Mouse (Mus musculus): ENCODE measurements around the gene Abcg8.

Gene Abcg8

DNA sequence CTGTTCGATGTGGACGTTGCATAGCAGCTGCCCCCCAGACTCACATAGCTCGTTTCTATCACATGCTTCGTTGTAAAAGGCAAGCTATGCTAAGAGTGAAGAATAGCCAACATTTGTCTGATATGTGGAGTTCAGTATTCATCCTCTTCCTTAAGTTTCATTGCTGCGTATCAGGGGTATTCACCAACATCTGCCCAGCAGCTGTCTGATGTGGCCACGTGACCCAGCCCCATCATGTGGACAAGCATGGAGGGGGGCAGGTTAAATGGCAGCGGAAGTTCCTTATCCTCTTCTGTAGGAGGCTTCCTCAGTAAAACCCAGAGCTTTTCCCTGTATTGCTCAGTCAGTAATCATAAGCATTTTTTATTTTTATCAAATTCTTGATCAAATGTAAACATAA lies 18.3 kb upstream of the Abcg8 start:
- no peak for DNase-seq (ENCODE audit: low read depth in 1 of 2, low spot score in 2 of 2)

DNA sequence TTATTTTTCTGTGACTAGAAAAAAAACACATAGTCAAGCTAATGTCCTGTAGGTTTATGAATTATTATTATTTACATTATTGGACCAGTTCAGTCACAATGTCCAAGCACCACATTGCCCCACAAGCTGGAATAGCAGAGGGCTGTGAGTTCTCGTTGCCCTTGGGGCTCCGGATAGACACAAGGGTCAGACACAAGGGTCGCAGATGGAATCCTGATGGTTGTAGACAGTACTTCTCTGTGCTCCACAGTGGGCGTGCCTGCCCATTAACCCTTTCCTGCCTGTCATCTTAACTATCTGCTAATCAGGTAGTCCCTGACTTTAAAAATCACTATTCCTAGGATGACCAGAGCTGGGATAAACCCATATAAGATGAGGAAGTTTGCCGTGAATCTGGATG lies 17.9 kb upstream of the Abcg8 start:
- DNase-seq (ENCODE audit: low read depth in 1 of 2, low spot score in 2 of 2): no peak

DNA sequence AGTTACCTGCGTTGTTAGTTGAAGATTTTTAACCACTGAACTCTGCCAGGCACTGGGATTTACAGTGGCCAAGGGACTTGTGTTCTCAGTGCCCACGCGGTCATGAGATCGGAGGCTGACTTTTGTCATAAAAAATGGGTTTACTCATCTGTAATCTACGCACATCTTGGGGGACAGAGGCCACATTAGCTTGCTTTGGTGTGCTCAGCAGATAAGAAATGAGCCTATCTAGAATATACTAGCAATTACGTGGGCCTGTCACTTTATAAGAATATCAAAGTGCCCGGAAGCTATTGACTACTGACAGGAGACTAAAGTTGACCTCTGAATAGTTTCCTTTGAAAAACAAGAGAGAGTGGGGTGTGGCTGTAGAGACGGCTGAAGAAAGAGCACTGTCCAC lies 17.2 kb upstream of the Abcg8 start:
- DNase-seq (ENCODE audit: low read depth in 1 of 2, low spot score in 2 of 2): no peak

DNA sequence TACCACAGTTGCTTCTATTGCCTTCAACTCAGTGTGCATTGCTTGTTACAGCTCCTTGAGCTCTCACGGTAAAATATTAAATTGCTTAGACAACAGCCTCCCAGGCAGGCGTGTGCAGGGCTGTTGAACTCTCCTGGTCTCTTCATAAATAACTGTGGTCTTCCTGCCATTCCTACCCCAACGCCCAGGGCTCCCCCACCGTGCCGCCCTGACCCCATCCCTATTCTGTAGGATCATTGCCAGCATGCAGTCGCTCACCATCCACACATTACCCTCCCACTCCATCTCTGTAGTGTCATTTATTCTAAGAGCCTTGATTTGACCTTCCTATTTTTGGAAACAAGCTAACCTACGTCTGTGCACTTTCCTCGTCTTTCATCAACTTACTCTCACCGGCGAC lies 11.0 kb upstream of the Abcg8 start:
- DNase-seq (ENCODE audit: low read depth in 1 of 2, low spot score in 2 of 2): no peak

DNA sequence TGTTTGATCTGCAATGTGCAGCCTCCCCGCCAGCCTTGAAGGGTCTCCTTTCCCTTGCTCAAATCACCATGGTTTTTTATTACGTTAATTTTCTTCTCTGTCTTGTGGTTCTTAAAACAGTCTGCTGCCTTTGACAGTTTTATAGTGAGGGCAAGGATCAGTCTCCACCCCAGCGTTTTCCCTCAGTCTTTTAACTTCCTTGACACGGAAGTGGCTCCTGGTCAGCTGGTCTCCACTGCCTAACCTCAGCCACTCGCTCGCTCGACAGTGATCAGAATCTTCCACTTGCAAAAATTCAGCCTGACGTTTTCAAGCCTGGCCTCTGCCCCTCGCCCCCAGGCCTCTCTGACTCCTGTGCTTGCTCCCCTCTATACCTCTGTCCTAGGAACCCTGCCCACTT lies 10.4 kb upstream of the Abcg8 start:
- DNase-seq (ENCODE audit: low read depth in 1 of 2, low spot score in 2 of 2): no peak

DNA sequence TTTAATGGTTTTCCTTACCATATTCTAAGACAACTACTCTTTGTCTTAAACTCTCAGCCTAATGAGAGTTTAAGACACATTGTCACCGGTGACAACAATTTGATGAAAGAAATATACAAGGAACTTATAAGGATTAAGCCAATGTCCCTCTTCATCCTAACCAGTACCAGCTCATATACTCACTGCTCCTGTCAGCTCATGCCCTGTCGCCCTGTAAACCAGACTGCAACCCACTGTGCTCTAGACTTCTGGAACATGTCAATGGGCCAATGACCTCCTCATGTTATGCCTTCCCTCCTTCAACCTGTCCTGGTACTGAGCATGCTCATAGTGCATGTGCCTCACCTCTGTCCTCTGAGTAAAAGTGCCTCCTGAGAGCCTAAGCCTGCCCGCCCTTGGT lies 8.3 kb upstream of the Abcg8 start:
- no peak for DNase-seq (ENCODE audit: low read depth in 1 of 2, low spot score in 2 of 2)

DNA sequence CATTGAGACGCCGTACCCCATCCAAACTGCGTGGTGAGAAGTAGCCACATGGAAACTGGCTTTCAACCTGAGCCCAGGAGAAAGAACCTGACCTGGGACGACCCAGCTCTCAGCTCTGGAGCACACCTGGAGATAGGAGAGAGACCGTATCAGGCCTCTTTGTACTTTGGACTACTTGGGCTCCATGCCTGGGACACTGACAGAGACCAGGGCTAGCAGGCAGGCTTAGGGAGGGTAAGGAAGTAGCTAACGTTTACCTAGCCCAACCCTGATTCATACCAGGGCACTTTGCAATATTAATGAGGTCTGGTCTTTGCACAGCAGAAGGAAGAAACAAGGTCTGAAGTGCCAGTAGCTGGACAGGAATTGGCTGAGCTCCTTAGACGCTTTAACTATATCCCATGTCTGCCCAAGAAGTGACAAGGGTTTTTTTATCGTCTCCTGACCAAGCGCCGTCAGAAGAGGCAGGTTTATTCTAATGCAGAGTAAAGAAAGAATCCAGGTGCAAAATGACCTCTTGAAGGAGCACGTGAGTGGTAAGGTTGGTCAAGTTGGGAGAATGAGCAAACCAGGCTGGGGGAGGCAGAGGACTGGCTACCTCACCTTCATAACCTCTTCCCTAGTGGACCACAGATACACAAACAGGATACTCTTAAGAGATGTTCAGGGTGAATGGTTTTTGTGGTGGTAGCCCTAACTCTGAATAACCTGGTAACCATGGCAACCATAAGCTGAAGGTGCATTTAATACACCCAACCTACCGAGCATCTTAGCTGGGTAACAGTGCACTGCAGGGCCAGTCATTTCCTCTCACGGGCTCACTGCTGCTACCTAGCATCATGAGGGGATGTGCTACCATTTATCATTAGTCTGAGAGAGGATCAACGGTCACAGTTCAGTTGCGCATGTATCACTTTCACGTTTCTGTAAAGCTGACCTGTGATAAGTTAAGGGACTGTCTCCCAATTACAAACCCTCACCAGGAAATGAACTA lies 3.4 kb upstream of the Abcg8 start:
- no peak for DNase-seq (ENCODE audit: low read depth in 1 of 2, low spot score in 2 of 2)

DNA sequence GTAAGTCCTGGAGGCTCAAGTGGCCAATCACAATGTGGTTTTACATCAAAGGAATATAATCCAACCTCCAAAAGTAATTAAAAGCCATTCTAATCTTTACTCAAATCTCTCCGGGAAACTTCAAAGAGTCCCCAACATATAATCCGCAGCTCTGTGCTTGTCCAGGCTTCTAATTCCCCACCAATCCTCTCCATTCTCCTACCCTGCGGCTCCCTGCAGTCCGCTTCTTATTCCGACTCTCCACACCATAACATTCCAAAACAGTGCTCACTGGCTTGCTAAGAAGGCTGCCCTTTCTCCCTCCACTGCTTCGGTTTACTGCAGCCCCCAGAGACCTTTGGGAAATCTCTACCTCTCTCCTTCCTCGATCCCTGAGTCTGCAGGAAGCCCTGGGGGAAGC lies 2.1 kb upstream of the Abcg8 start:
- no peak for DNase-seq (ENCODE audit: low read depth in 1 of 2, low spot score in 2 of 2)

DNA sequence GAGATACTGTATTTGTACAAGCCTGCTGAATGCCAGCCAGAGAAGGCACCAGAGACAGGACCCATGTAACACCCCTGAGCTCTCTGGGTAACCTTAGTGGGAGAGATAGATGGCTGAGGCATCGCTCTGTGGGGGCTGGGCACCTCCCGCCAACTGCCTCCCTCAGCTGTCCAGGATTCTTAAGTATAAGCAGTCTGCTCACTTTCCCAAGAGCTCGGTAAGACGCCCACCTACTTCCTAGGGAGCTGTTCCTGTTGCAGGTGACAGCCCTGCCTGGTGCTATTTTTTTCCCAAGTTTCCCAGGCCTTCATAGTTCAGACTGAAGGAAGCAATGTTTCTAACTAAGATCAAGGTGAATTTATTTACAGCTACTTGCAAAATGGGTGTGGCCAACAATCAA lies 898 bp upstream of the Abcg8 start:
- DNase-seq (ENCODE audit: low read depth in 1 of 2, low spot score in 2 of 2): no peak

DNA sequence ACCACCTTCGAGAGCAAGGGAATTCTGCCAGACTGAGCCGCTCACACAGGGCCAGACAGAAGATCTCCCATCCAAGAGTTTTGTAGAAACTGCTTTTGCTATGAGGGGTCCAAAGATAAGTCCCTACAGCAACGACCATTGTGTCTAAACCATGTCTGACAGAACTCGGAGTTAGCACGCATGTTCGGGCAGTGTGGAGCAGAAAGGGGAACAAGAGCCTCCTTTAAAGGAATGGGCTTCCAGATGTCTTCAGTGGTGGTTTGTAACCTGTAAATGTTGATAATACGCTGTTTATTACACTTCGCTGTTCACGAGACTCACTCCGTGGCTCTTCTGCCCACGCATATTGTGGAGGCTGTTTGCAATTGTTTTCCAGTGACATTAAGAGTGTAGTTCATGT lies 1.5 kb downstream of the Abcg8 start:
- no peak for DNase-seq (ENCODE audit: low read depth in 1 of 2, low spot score in 2 of 2)

DNA sequence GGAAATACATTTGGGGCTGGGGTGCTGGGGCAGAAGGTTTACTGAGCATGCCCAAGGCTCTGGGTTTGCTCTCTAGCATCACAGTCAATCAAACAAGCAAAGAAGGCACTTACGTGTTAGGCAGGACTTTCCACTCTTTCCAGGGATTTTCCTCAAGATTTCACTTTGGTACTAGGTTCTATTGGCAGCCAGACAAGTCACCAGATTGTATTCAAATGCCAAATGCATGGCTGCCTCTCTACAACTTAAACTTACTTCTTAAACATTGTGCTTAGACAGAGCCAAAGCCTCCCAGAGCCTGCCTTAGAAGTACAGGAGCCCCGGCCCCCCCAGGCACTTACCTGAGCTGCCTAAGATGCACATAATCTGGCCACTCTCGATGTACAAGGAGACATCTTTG lies 5.6 kb downstream of the Abcg8 start:
- DNase-seq (ENCODE audit: low read depth in 1 of 2, low spot score in 2 of 2): no peak

DNA sequence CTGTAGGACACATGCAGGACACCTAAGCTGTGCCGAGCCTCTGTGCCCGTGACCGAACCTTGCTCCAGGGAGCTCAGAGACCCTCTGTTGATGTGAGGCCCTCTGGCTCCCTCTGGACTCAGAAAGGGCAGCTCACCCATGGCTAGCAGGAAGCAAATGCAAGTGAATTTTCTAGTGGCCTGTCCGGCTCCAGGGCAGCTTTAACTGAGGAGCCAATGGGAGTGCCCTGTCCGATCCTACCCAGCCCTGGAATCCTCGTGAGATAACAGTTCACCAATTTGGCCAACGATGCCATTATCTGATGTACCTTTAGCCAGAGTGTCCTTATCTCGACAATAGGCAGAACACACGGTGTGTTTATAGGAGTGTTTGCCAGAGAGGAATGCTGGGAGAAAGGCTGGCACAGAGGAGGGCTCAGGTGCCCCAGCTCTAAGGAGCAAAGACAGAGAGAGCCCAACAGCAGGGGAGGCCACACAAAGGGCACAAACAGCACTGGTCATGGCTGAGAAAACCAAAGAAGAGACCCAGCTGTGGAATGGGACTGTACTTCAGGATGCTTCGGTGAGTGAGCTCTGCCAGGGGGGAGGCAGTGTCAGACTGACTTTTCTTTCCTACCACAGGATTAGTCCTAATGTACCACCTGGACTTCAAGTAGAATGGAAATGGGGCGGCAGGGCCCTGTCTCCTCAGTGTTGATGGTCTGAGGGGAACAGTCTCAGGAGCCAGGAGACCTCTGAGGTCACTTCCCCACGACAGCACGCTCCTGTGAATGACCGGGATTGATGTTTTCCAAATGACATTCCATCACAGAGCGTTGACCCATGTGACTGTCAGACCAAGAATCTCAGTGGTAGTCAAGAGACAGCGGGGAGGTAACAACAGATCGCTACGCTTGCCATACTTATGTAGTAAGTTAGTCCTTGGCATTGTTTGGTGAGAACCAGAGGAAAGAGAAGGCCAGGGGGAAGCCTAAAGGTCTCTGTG lies 6.9 kb downstream of the Abcg8 start, which contains the start of gene Abcg5:
Gene Abcg5 (minus strand): TSS at position 278 of the 984 bp plus-strand sequence.
- DNase-seq (ENCODE audit: low read depth in 1 of 2, low spot score in 2 of 2): no peak

DNA sequence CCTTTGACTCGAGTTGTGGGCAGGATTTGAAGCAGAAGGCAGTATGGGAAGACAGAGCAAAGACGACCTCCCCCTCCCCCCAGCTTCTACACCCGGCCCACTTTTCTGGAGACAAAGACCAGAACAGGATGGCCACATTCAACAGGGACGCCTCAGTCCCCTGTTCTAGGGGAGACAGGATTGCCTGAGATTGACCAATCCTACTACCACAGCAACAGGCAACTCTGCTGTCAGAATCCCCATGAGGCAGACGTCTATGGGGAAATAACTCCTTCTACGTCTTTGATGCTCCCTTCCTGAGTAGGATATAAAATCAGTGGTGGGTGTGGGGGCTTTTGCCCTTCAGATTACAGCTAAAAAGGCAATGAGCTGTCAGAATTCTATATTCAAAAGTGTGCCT lies 8.2 kb downstream of the Abcg8 start:
- no peak for DNase-seq (ENCODE audit: low read depth in 1 of 2, low spot score in 2 of 2)

DNA sequence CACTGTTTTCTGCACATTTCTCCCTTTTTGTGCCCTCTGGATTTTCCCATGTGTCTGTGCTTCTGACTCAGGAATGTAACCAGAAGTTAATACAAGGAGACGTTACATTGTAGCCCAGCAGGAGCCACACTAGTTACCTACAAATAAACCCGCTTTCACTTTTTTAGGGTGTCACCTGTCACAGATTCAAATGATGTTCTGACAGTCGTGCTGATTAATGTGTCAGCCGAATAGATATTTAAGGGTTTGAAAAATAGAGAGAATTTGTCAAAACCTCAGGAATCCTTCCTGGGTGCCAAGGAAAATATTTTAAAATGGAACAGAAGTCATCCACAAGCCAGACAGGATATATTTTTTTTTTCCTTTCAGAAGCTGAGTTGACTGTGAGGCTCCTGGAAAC lies 9.2 kb downstream of the Abcg8 start:
- DNase-seq (ENCODE audit: low read depth in 1 of 2, low spot score in 2 of 2): no peak

DNA sequence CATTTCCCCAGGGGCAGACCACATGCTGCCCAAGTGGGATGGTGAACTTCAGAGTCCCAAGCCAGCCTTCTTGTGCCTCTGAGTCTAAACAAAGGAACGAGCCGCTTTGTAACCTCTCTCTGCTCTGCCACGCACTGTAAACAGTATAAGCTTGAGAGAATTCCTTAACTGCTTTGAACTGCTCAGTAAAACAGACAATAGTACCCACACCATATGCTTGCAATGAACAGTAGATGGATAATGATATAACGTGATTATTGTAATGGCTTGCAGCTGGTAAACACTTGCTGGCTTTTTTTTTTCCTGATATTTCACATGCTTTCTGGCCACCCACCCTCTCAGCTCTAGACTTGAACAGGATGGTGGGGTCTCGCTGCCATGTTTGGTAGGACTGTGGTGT lies 11.9 kb downstream of the Abcg8 start:
- no peak for DNase-seq (ENCODE audit: low read depth in 1 of 2, low spot score in 2 of 2)

DNA sequence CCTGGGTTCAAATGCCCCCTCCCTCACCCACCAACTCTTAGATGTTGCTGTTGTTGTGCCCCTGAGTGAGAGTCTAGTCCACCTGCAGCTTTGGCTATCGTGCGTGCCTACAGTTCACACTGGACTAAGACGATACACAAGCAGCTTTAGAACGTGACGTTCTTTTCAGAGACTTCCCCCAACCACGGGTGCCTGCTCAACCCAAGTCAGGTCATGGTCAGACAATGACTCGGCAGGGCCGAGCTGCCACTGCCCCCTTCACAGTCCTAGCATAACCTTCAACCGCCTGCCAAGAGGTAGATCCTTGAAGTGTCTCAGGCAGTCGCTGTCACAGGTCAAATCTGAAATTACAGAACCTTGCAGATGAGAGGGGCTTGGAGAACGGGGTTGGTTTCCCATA lies 12.7 kb downstream of the Abcg8 start:
- no peak for DNase-seq (ENCODE audit: low read depth in 1 of 2, low spot score in 2 of 2)

DNA sequence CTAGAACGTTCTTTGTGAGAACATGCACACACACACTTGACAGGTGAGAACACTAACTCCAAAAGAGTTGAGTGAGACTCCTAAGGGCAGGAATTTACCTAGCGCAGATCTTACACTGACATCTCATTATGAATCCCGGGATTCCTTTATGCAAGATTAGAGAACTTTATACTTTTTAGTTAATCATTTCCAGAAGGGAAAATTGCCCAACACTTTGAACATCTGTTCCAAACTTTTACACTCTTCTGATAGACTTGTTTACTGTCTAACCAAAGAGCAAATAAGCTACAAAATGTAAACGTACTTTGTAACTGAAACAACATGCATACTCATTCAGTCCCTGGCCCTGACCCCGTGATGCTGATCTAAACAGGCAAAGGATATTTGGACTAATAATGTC lies 13.2 kb downstream of the Abcg8 start:
- DNase-seq (ENCODE audit: low read depth in 1 of 2, low spot score in 2 of 2): no peak

DNA sequence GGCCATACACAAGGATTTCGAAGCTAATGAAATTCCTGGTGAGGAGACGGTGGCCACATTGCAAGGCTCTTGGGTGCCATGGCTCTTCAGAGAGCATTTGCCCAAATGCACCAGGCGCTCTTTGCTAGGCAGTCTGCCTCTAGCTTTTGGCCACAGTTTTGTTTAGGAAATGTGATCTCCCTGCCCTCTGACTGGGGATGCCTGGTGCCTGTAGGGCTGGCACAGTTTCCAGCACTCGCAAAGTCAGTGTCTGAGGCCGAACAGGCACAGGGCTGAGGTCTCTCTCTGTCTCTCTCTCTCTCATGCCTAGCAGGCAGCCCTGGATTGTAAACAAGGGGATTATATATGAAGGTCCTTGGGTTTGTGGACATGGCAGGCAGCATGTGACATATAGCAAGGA lies 14.0 kb downstream of the Abcg8 start:
- DNase-seq (ENCODE audit: low read depth in 1 of 2, low spot score in 2 of 2): no peak

DNA sequence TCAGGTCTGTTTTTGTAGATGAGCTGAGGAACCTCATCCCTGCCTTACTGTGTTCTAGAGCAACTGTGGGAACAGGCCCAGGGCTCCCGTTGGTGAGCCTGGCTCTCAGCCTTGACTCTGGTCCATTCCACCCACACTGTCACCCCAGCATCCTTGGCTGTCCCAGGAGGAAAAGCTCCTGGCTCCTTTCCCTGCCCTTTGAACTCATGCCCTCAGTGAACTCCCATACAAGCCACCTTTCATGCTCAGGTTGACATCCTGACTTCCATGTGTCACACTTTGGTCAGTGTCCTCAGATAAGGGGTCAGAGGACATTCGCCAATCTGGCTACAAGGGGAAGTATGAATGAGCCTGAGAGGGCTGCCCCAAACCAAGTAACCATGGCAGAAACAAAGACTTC lies 17.6 kb downstream of the Abcg8 start:
- DNase-seq (ENCODE audit: low read depth in 1 of 2, low spot score in 2 of 2): no peak

DNA sequence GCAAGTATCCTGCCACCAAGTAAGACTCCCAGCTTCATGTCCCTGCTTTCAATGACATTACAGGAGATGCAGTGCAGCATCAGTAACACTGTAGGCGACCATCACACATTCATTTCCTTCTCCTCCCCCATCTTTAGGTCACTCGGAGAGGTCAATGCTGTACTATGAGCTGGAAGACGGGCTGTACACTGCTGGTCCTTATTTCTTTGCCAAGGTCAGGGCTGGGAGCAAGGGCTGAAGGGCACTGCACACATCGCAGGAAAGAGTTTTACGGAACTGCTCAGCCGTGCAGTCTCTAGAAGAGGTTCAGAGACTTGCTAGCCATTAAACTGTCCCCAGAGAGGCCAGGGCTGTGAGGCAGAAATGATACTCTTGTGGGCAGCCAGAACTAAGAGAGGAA lies 20.4 kb downstream of the Abcg8 start:
- no peak for DNase-seq (ENCODE audit: low read depth in 1 of 2, low spot score in 2 of 2)

DNA sequence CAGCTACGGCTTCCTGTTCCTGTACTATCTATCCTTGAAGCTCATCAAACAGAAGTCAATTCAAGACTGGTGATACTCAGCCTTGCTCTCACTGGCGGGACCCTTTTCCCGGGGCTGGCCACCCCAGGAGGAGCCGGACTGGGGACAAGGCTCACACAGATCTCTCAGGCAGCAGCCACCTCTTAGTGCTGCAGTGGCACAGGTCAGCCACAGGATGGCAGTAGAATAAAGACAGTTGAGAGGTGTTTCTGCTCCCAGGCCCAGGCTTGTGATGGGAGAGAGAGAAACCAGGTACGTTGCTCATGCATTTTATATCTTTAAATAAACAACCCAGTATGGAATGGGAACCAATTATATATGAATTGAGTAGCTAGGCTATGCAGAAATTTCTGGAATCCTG lies 22.6 kb downstream of the Abcg8 start:
- no peak for DNase-seq (ENCODE audit: low read depth in 1 of 2, low spot score in 2 of 2)

DNA sequence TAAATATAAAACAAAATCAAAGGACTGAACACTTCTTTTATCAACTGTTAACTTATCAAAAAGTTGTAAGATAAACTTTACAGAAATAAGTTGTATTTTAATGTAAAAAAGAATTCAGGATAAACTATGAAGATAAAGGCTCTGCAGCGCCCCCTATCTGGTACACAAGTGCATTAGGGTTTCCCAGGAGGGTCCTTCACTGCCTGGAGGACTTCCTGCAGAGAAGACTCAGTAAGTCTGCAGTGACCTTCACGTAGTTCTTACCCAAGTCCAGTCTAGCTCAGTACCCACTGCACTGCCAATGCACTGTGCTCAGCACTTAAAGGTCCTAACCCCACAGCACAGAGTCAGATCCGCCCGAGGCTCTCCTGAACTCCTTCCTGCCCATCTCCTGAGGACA lies 31.3 kb downstream of the Abcg8 start:
- no peak for DNase-seq (ENCODE audit: low read depth in 1 of 2, low spot score in 2 of 2)
